Comparison of ENCODE assay signal across 22 mouse cellular contexts in genomic region chr2:80661414-80661813, GRCm38 (mm10). TPM values are rescaled to one million over a fixed set of nuclear protein-coding genes. Genes with fewer than 3 reads are reported as not detected.
DNase-seq lines count a peak whose midpoint lies in the region; ATAC-seq and TF ChIP-seq lines count a peak whose summit lies in the region.
"Had no signal": no experiment of that assay in that cellular context is flagged by ENCODE, and none has a peak within 500 bp of the region (broad histone marks: within the 10 kb centered on the region; RNA-seq: fewer than 3 reads in every experiment).

No protein-coding gene starts in this region.

- DNase-seq in 3T3-L1 (ENCODE audit: low read depth, low spot score), result peak; percentile 49
- no peak for DNase-seq in cerebellum, adult 9-11 months
- DNase-seq in embryonic facial prominence, embryonic 10.5 days (ENCODE audit: low spot score), result no peak
- DNase-seq in forebrain, embryonic 11.5 days (ENCODE audit: low spot score), result no peak
- DNase-seq: adrenal gland, adult 8-10 months; cerebellum, adult 18-20 months; cerebellum, postnatal 36 days; forebrain, postnatal 0 days; gastrocnemius, postnatal 36 days; heart, postnatal 4 days had no signal

- H3K27me3 ChIP-seq in intestine, postnatal 0 days (replicated peaks; ENCODE audit: control insufficient read depth, insufficient read depth, low read length), result no peaks in the 10 kb centered on the region
- no peaks in the 10 kb centered on the region for H3K27me3 ChIP-seq in intestine, embryonic 15.5 days (replicated peaks)
- H3K27me3 ChIP-seq in embryonic facial prominence, embryonic 10.5 days (replicated peaks; ENCODE audit: low read depth, poor library complexity, severe bottlenecking), result no peaks in the 10 kb centered on the region
- H3K27me3 ChIP-seq in forebrain, embryonic 11.5 days (ENCODE audit: control insufficient read depth, insufficient read depth, low read length), result no peaks in the 10 kb centered on the region
- H3K27me3 ChIP-seq: limb, embryonic 12.5 days; lung, embryonic 15.5 days; midbrain, embryonic 13.5 days had no signal

- TF ChIP-seq CTCF in intestine, postnatal 0 days (IDR thresholded peaks at IDR 0.05; ENCODE audit: low read depth), result peak; percentile 27

- H3K4me1 ChIP-seq in intestine, postnatal 0 days (replicated peaks; ENCODE audit: control insufficient read depth, insufficient read depth, low read length), result no peaks in the 10 kb centered on the region
- no peaks in the 10 kb centered on the region for H3K4me1 ChIP-seq in intestine, embryonic 15.5 days (replicated peaks)
- H3K4me1 ChIP-seq in embryonic facial prominence, embryonic 10.5 days, result no peaks in the 10 kb centered on the region
- H3K4me1 ChIP-seq in forebrain, embryonic 11.5 days (replicated peaks; ENCODE audit: control insufficient read depth, insufficient read depth, low read length), result no peaks in the 10 kb centered on the region
- H3K4me1 ChIP-seq: forebrain, embryonic 10.5 days; limb, embryonic 12.5 days; lung, embryonic 15.5 days; midbrain, embryonic 13.5 days had no signal

- H3K27ac ChIP-seq in intestine, postnatal 0 days (ENCODE audit: low read depth, low read length), result no peak overlapping the region
- no peak overlapping the region for H3K27ac ChIP-seq in intestine, embryonic 15.5 days
- H3K27ac ChIP-seq in embryonic facial prominence, embryonic 10.5 days (replicated peaks), result no peak overlapping the region
- no peak overlapping the region for H3K27ac ChIP-seq in forebrain, embryonic 11.5 days (ENCODE audit: low read depth, low read length)
- H3K27ac ChIP-seq: forebrain, embryonic 10.5 days; hindbrain, embryonic 14.5 days; limb, embryonic 12.5 days; liver, embryonic 14.5 days; lung, embryonic 15.5 days; macrophage; midbrain, embryonic 13.5 days had no signal

- ATAC-seq in intestine, postnatal 0 days, result no peak
- no peak for ATAC-seq in intestine, embryonic 15.5 days
- peak; percentile 53 for ATAC-seq in CD4-positive, CD25-positive, alpha-beta regulatory T cell, adult 4 months
- ATAC-seq in granulocyte monocyte progenitor cell, adult 5-6 weeks (replicated peaks; ENCODE audit: poor library complexity, severe bottlenecking), result peak; percentile 42; the same call in 1 of the 2 replicates
- no peak for ATAC-seq in forebrain, embryonic 11.5 days (replicated peaks; ENCODE audit: low FRiP score)
- ATAC-seq: forebrain, postnatal 0 days; intestine, embryonic 16.5 days; midbrain, embryonic 13.5 days had no signal

- H3K9ac ChIP-seq in intestine, postnatal 0 days (ENCODE audit: low read depth, low read length), result no peak overlapping the region
- H3K9ac ChIP-seq in intestine, embryonic 15.5 days, result no peak overlapping the region
- no peak overlapping the region for H3K9ac ChIP-seq in forebrain, embryonic 11.5 days (ENCODE audit: low read length)
- H3K9ac ChIP-seq: forebrain, postnatal 0 days; hindbrain, embryonic 14.5 days; limb, embryonic 12.5 days; liver, embryonic 14.5 days; lung, embryonic 15.5 days; midbrain, embryonic 13.5 days had no signal

- H3K4me2 ChIP-seq in intestine, postnatal 0 days (replicated peaks; ENCODE audit: low read depth), result no peak overlapping the region
- no peak overlapping the region for H3K4me2 ChIP-seq in intestine, embryonic 15.5 days (replicated peaks)
- no peak overlapping the region for H3K4me2 ChIP-seq in forebrain, embryonic 11.5 days (ENCODE audit: low read depth, low read length, severe bottlenecking)
- H3K4me2 ChIP-seq: hindbrain, embryonic 14.5 days; limb, embryonic 12.5 days; lung, embryonic 15.5 days; midbrain, embryonic 13.5 days had no signal

- no peak overlapping the region for H3K4me3 ChIP-seq in intestine, postnatal 0 days (ENCODE audit: low read depth, low read length)
- no peak overlapping the region for H3K4me3 ChIP-seq in intestine, embryonic 15.5 days (replicated peaks)
- H3K4me3 ChIP-seq in embryonic facial prominence, embryonic 10.5 days, result no peak overlapping the region
- H3K4me3 ChIP-seq in forebrain, embryonic 11.5 days (ENCODE audit: low read depth, low read length), result no peak overlapping the region
- H3K4me3 ChIP-seq: forebrain, embryonic 10.5 days; limb, embryonic 12.5 days; lung, embryonic 15.5 days; midbrain, embryonic 13.5 days had no signal

- H3K36me3 ChIP-seq in intestine, postnatal 0 days (ENCODE audit: control insufficient read depth, insufficient read depth), result peaks cover 9% of the 10 kb centered on the region
- H3K36me3 ChIP-seq in intestine, embryonic 15.5 days, result peaks cover 5% of the 10 kb centered on the region
- peaks cover 76% of the 10 kb centered on the region for H3K36me3 ChIP-seq in embryonic facial prominence, embryonic 10.5 days (replicated peaks)
- no peaks in the 10 kb centered on the region; the same call in 1 of the 2 replicates for H3K36me3 ChIP-seq in forebrain, embryonic 11.5 days (ENCODE audit: control insufficient read depth, insufficient read depth, low read length)

- no peaks in the 10 kb centered on the region for H3K9me3 ChIP-seq in intestine, postnatal 0 days (ENCODE audit: control insufficient read depth)
- H3K9me3 ChIP-seq in intestine, embryonic 15.5 days, result no peaks in the 10 kb centered on the region
- no peaks in the 10 kb centered on the region for H3K9me3 ChIP-seq in embryonic facial prominence, embryonic 10.5 days
- no peaks in the 10 kb centered on the region for H3K9me3 ChIP-seq in forebrain, embryonic 11.5 days (ENCODE audit: control insufficient read depth, low read length)
- H3K9me3 ChIP-seq: forebrain, embryonic 10.5 days; limb, embryonic 12.5 days; lung, embryonic 15.5 days; midbrain, embryonic 13.5 days had no signal

RNA-seq across cellular contexts. Expression of gene Nup35, which starts 44.4 kb away (rescaled TPM):
- 13.0 and 13.8 TPM in 2 replicates for polyA plus RNA-seq in intestine, postnatal 0 days (2015; fragmentation: Nextera tagmentation; extraction: Ambion mirVana)
- polyA plus RNA-seq in intestine, embryonic 15.5 days (2015; fragmentation: Nextera tagmentation; extraction: Ambion mirVana), result 37.5 and 38.8 TPM in 2 replicates
- 10 to 100 TPM; 24.7 to 30.2 TPM for polyA plus RNA-seq in CD4-positive, CD25-positive, alpha-beta regulatory T cell, adult 4 months (2017; shearing (Covaris generic))
- 22.2 and 37.5 TPM in 2 replicates for total RNA-seq in granulocyte monocyte progenitor cell, adult 5-6 weeks (2014; fragmentation: Nextera tagmentation)
- total RNA-seq in granulocyte monocyte progenitor cell, adult 5-6 weeks (2017), result 35.3 and 49.2 TPM in 2 replicates
- polyA plus RNA-seq in embryonic facial prominence, embryonic 10.5 days (2016; fragmentation: Nextera tagmentation; extraction: Ambion mirVana), result 64.1 and 68.1 TPM in 2 replicates
- 64.5 and 66.4 TPM in 2 replicates for polyA plus RNA-seq in forebrain, embryonic 11.5 days (2014; fragmentation: Nextera tagmentation; extraction: Ambion mirVana)

RNA-seq across cellular contexts. Expression of gene Dusp19, which starts 44.6 kb away (rescaled TPM):
- polyA plus RNA-seq in intestine, postnatal 0 days (2015; fragmentation: Nextera tagmentation; extraction: Ambion mirVana), result 11.3 TPM in 2 replicates
- polyA plus RNA-seq in intestine, embryonic 15.5 days (2015; fragmentation: Nextera tagmentation; extraction: Ambion mirVana), result 16.4 and 16.5 TPM in 2 replicates
- polyA plus RNA-seq in CD4-positive, CD25-positive, alpha-beta regulatory T cell, adult 4 months (2017; shearing (Covaris generic)), result 10 to 100 TPM; 16.5 to 18.9 TPM
- total RNA-seq in granulocyte monocyte progenitor cell, adult 5-6 weeks (2014; fragmentation: Nextera tagmentation), result 10.3 and 11.5 TPM in 2 replicates
- 6.2 and 13.1 TPM in 2 replicates for total RNA-seq in granulocyte monocyte progenitor cell, adult 5-6 weeks (2017)
- 16.0 and 16.8 TPM in 2 replicates for polyA plus RNA-seq in embryonic facial prominence, embryonic 10.5 days (2016; fragmentation: Nextera tagmentation; extraction: Ambion mirVana)
- polyA plus RNA-seq in forebrain, embryonic 11.5 days (2014; fragmentation: Nextera tagmentation; extraction: Ambion mirVana), result 17.7 and 19.6 TPM in 2 replicates

Comparison
In these comparisons a context has a peak if more than half of its experiments do, and no peak if none do; other contexts are left out.
1. ATAC-seq: peak in CD4-positive, CD25-positive, alpha-beta regulatory T cell, adult 4 months (single experiment) and granulocyte monocyte progenitor cell, adult 5-6 weeks (single experiment); none in intestine, postnatal 0 days (single experiment), intestine, embryonic 15.5 days (single experiment) and forebrain, embryonic 11.5 days (single experiment).